Mouse (Mus musculus) neutrophil, adult 5-6 weeks (primary cell): ENCODE data around the gene Lgals9. TPM values are rescaled to one million over a fixed set of nuclear protein-coding genes. Genes with fewer than 3 reads are reported as not detected.

Experiments used
- ATAC-seq: fragments of 151-379, 151-347 bp; 2 replicates; pipeline ENCODE4 v1.8.0; 2017; ENCODE audit warnings: mild to moderate bottlenecking, moderate TSS enrichment; ENCODE audit not compliant: insufficient number of reproducible peaks, poor library complexity, low FRiP score, severe bottlenecking; ENCODE audit errors: extremely low read depth
- total RNA-seq: library from RNA; stranded (forward); fragments of 200-1000 nt; gene quantifications from 2 replicates; pipeline ENCODE4 v1.2.3, GENCODE M21; 2017

Gene Lgals9
- total RNA-seq, 1 experiment from 2014 or later = 66.2 TPM

GRCm38 (mm10) chr11:78982042-78982441 lies 2.7 kb downstream of the Lgals9 start:
- ATAC-seq = no peak

- ATAC-seq = no peak
Observed at GRCm38 (mm10) chr11:78980083-78980634, 4.6 kb downstream of the Lgals9 start.

GRCm38 (mm10) chr11:78978176-78979019 lies 6.3 kb downstream of the Lgals9 start:
- no peak for ATAC-seq

- ATAC-seq = no peak
Observed at GRCm38 (mm10) chr11:78976731-78977510, 7.8 kb downstream of the Lgals9 start.

- no peak for ATAC-seq
Observed at GRCm38 (mm10) chr11:78973381-78974150, 11.2 kb downstream of the Lgals9 start.

- no peak for ATAC-seq
Observed at GRCm38 (mm10) chr11:78972811-78973351, 11.9 kb downstream of the Lgals9 start.

- ATAC-seq = no peak
Observed at GRCm38 (mm10) chr11:78972328-78972727, 12.4 kb downstream of the Lgals9 start.

GRCm38 (mm10) chr11:78971746-78972145 lies 13.0 kb downstream of the Lgals9 start:
- no peak for ATAC-seq

- no peak for ATAC-seq
Observed at GRCm38 (mm10) chr11:78971096-78971495, 13.7 kb downstream of the Lgals9 start.

GRCm38 (mm10) chr11:78968121-78968520 lies 16.6 kb downstream of the Lgals9 start:
- no peak for ATAC-seq

GRCm38 (mm10) chr11:78967371-78967770 lies 17.4 kb downstream of the Lgals9 start:
- ATAC-seq = 0 out of 2 replicates have a peak, but pooled peaks have one; percentile 33

- no peak for ATAC-seq
Observed at GRCm38 (mm10) chr11:78961221-78961620, 23.5 kb downstream of the Lgals9 start.

- ATAC-seq = no peak
Observed at GRCm38 (mm10) chr11:78959841-78960520, 24.8 kb downstream of the Lgals9 start.

- ATAC-seq = no peak
Observed at GRCm38 (mm10) chr11:78959367-78959766, 25.4 kb downstream of the Lgals9 start.

- ATAC-seq = peak; percentile 32; the same call in 1 of the 2 replicates
Observed at GRCm38 (mm10) chr11:78956260-78956659, 28.5 kb downstream of the Lgals9 start.

GRCm38 (mm10) chr11:78952467-78952866 lies 32.3 kb downstream of the Lgals9 start:
- ATAC-seq = no peak

GRCm38 (mm10) chr11:78950365-78950764 lies 34.4 kb downstream of the Lgals9 start:
- no peak for ATAC-seq

- no peak for ATAC-seq
Observed at GRCm38 (mm10) chr11:78943083-78943482, 41.7 kb downstream of the Lgals9 start.
